Mouse (Mus musculus): Measurements from ENCODE around the gene Eif3m.

Eif3m gene

GRCm38 (mm10) chr2:105016967-105017287 lies at the start of gene Eif3m:
Gene Eif3m (minus strand): TSS chr2:105017080.
- ATAC-seq (ENCODE audit: low TSS enrichment), result peak; percentile 100

GRCm38 (mm10) chr2:105062741-105063372 lies 46.0 kb upstream of the Eif3m start:
- ATAC-seq (ENCODE audit: low TSS enrichment), result no peak

- peak; percentile 85 for ATAC-seq (ENCODE audit: low TSS enrichment)
Measured at GRCm38 (mm10) chr2:105058577-105059116, 41.8 kb upstream of the Eif3m start.

GRCm38 (mm10) chr2:105055529-105055928 lies 38.6 kb upstream of the Eif3m start:
- ATAC-seq (ENCODE audit: low TSS enrichment), result no peak

GRCm38 (mm10) chr2:105048301-105048700 lies 31.4 kb upstream of the Eif3m start:
- ATAC-seq (ENCODE audit: low TSS enrichment), result no peak

GRCm38 (mm10) chr2:105043152-105043551 lies 26.3 kb upstream of the Eif3m start:
- no peak for ATAC-seq (ENCODE audit: low TSS enrichment)

GRCm38 (mm10) chr2:105040859-105041258 lies 24.0 kb upstream of the Eif3m start:
- ATAC-seq (ENCODE audit: low TSS enrichment), result no peak

- no peak for ATAC-seq (ENCODE audit: low TSS enrichment)
Measured at GRCm38 (mm10) chr2:105038879-105039278, 22.0 kb upstream of the Eif3m start.

GRCm38 (mm10) chr2:105037956-105038569 lies 21.2 kb upstream of the Eif3m start:
- no peak for ATAC-seq (ENCODE audit: low TSS enrichment)

GRCm38 (mm10) chr2:105036401-105037070 lies 19.7 kb upstream of the Eif3m start:
- no peak for ATAC-seq (ENCODE audit: low TSS enrichment)

GRCm38 (mm10) chr2:105035985-105036384 lies 19.1 kb upstream of the Eif3m start:
- ATAC-seq (ENCODE audit: low TSS enrichment), result no peak

GRCm38 (mm10) chr2:105034084-105034483 lies 17.2 kb upstream of the Eif3m start:
- ATAC-seq (ENCODE audit: low TSS enrichment), result no peak

- no peak for ATAC-seq (ENCODE audit: low TSS enrichment)
Measured at GRCm38 (mm10) chr2:105030505-105030904, 13.6 kb upstream of the Eif3m start.

- no peak for ATAC-seq (ENCODE audit: low TSS enrichment)
Measured at GRCm38 (mm10) chr2:105028806-105029205, 11.9 kb upstream of the Eif3m start.

GRCm38 (mm10) chr2:105026950-105027695 lies 10.2 kb upstream of the Eif3m start:
- no peak for ATAC-seq (ENCODE audit: low TSS enrichment)

GRCm38 (mm10) chr2:105025610-105026009 lies 8.7 kb upstream of the Eif3m start:
- ATAC-seq (ENCODE audit: low TSS enrichment), result peak; percentile 67

- no peak for ATAC-seq (ENCODE audit: low TSS enrichment)
Measured at GRCm38 (mm10) chr2:105023815-105024214, 6.9 kb upstream of the Eif3m start.

GRCm38 (mm10) chr2:105023031-105023615 lies 6.2 kb upstream of the Eif3m start:
- no peak for ATAC-seq (ENCODE audit: low TSS enrichment)

- ATAC-seq (ENCODE audit: low TSS enrichment), result no peak
Measured at GRCm38 (mm10) chr2:105021836-105022235, 5.0 kb upstream of the Eif3m start.

GRCm38 (mm10) chr2:105021256-105021655 lies 4.4 kb upstream of the Eif3m start:
- no peak for ATAC-seq (ENCODE audit: low TSS enrichment)

- no peak for ATAC-seq (ENCODE audit: low TSS enrichment)
Measured at GRCm38 (mm10) chr2:105019457-105019856, 2.6 kb upstream of the Eif3m start.

GRCm38 (mm10) chr2:105017802-105018201 lies 922 bp upstream of the Eif3m start:
- ATAC-seq (ENCODE audit: low TSS enrichment), result no peak
